ENCODE assay signal across 15 mouse cellular contexts in genomic region chr10:116853159-116853845, GRCm38 (mm10). TPM values are rescaled to one million over a fixed set of nuclear protein-coding genes. Genes with fewer than 3 reads are reported as not detected.
"Had no signal": no experiment of that assay in that cellular context is flagged by ENCODE, and none has a peak within 500 bp of the region (broad histone marks: within the 10 kb centered on the region; RNA-seq: fewer than 3 reads in every experiment).

No protein-coding gene starts in this region.

- H3K4me3 ChIP-seq: limb, embryonic 13.5 days; midbrain, embryonic 12.5 days had no signal

- H3K9ac ChIP-seq: limb, embryonic 13.5 days; liver, embryonic 14.5 days; midbrain, embryonic 12.5 days had no signal

- DNase-seq: kidney, adult 18-20 months; kidney, postnatal 10 days; left cerebral cortex, postnatal 4 days; lung, adult 18-20 months; retina, postnatal 1 day; right cerebral cortex, postnatal 4 days; spleen, adult 18-20 months; thymus, adult 18-20 months; thymus, postnatal 14 days had no signal

- H3K4me2 ChIP-seq: limb, embryonic 13.5 days; midbrain, embryonic 12.5 days had no signal

- H3K36me3 ChIP-seq: limb, embryonic 13.5 days; midbrain, embryonic 12.5 days had no signal

- H3K9me3 ChIP-seq: limb, embryonic 13.5 days; midbrain, embryonic 12.5 days had no signal

- H3K27ac ChIP-seq: limb, embryonic 13.5 days; liver, embryonic 14.5 days; midbrain, embryonic 12.5 days had no signal

- H3K27me3 ChIP-seq: limb, embryonic 13.5 days had no signal

RNA-seq across cellular contexts. Expression of gene Myrfl, which starts 43.4 kb away (rescaled TPM):
- total RNA-seq: liver, adult 2 months; monocyte, adult 5-6 weeks had no signal
- polyA plus RNA-seq: kidney, embryonic 14.5 days; liver, adult 2 months; liver, embryonic 14.5 days had no signal
